Mouse (Mus musculus) liver, postnatal 0 days (tissue): ENCODE results near the gene Ptprf. TPM values are rescaled to one million over a fixed set of nuclear protein-coding genes. Genes with fewer than 3 reads are reported as not detected.

Experiments
- ATAC-seq: fragments of 200-750 bp; cut with Nextera tagmentation; 2 replicates; pipeline ENCODE4 v1.8.0; 2017; ENCODE audit warnings: mild to moderate bottlenecking, moderate library complexity
- DNase-seq: peaks from one replicate; pipeline ENCODE4 v3.0.0-alpha.2; 2016
- H3K27ac ChIP-seq: fragments of 300-500 bp; sonication (generic); 2 replicates; pipeline ENCODE4 v1.5.1; 2014; ENCODE audit warnings: antibody characterized with exemption, moderate library complexity, mild to moderate bottlenecking, low read depth
- H3K27me3 ChIP-seq: fragments of 300-500 bp; sonication (generic); 2 replicates; pipeline ENCODE4 v1.6.1; 2014; ENCODE audit warnings: low read length, control low read depth, mixed read lengths; ENCODE audit not compliant: insufficient read depth
- H3K36me3 ChIP-seq: fragments of 300-500 bp; sonication (generic); replicated peaks from 2 replicates; pipeline ENCODE4 v1.6.1; 2014; ENCODE audit warnings: mild to moderate bottlenecking, control low read depth, low read length, moderate library complexity, mixed read lengths; ENCODE audit not compliant: insufficient read depth
- H3K4me1 ChIP-seq: fragments of 300-500 bp; sonication (generic); 2 replicates; pipeline ENCODE4 v1.6.1; 2014; ENCODE audit warnings: antibody characterized with exemption, mild to moderate bottlenecking, control low read depth; ENCODE audit not compliant: insufficient read depth
- H3K4me2 ChIP-seq: fragments of 300-500 bp; sonication (generic); 2 replicates; pipeline ENCODE4 v1.6.1; 2014; ENCODE audit warnings: low read depth, mild to moderate bottlenecking, low read length, moderate library complexity, mixed read lengths
- H3K4me3 ChIP-seq: fragments of 300-500 bp; sonication (generic); 2 replicates; pipeline ENCODE4 v1.5.1; 2014; ENCODE audit warnings: low read depth, low read length
- H3K9ac ChIP-seq: fragments of 300-500 bp; sonication (generic); replicated peaks from 2 replicates; pipeline ENCODE4 v1.6.1; 2014; ENCODE audit warnings: mild to moderate bottlenecking, moderate library complexity
- H3K9me3 ChIP-seq: fragments of 300-500 bp; sonication (generic); 2 replicates; pipeline ENCODE4 v1.6.1; 2016; ENCODE audit warnings: mild to moderate bottlenecking, control low read depth, low read length, mixed read lengths
- CTCF ChIP-seq: sonication (generic); IDR thresholded peaks from 2 replicates; pipeline ENCODE4 v1.5.1; 2016; ENCODE audit warnings: antibody characterized with exemption, low read depth
- EP300 ChIP-seq: IDR thresholded peaks from 2 replicates; pipeline ENCODE4 v1.6.1; 2016; ENCODE audit warnings: antibody characterized with exemption, low read depth, mild to moderate bottlenecking
- WGBS: fragments of 180-500 bp; shearing (Covaris S2); extraction: QIAGEN DNeasy Blood & Tissue Kit; methylation state at CpG from one replicate; pipeline ENCODE4 v1.1.7; 2014; ENCODE audit not compliant: insufficient replicate concordance; 5-methylcytosine and 5-hydroxymethylcytosine counted together
- polyA plus RNA-seq: library from polyadenylated mRNA; unstranded; fragments of >200 nt; fragmentation: Nextera tagmentation; extraction: Ambion mirVana; gene quantifications from 2 replicates; pipeline ENCODE4 v1.2.1, GENCODE M21; 2015

Gene Ptprf
- polyA plus RNA-seq, 1 experiment from 2014 or later: 11.8 TPM

DNA sequence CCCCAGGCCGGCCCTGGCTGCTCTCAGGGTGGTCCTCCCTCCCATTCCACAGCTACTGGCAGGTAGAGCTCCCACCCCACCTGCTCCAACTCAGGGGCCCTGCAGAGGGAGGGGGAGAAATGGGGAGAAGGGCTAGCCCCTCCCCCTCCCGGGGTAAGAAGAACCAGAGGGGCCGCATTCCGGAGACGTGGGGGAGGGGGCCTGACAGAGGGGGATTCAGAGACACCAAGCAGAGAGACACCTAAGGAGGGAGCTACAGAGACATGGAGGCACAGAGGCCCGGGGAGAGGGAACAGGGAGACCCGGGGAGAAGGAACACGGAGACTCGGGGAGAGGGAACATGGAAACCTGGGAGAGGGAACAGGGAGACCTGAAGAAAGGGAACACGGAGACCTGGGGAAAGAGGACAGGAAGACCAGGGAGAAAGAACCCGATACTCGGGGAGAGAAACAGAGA is 1.2 kb downstream of the Ptprf start:
- peak overlapping the region; percentile 44 for H3K27ac ChIP-seq

DNA sequence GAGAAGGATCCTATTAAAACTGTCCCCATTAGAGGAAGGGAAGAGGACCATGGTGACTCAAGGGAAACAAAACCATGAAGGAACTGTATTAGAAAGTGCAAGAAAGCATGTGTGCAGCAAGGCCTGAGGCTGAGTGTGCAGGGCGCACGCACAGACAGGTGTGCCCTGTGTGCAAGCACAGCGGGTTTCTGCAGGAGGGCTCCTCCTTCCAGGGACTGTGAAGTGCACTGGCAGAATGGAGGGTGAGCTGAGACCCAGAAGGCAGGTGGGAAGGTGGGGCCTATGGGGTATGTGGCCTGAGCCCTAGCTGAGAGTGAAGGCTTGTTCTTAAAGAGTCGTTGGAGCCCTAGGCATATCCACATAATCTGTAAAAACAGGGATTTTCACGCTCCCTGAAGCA is 1.9 kb downstream of the Ptprf start:
- Histone ChIP-seq H3K36me3 (no peaks in the 10 kb centered on the region), H3K27ac (no peak overlapping the region; the same call in 1 of the 2 replicates), H3K9me3 (no peaks in the 10 kb centered on the region), H3K4me2 (peak overlapping the region; percentile 77), H3K4me1 (peaks cover 12% of the 10 kb centered on the region; the same call in 1 of the 2 replicates), H3K4me3 (no peak overlapping the region), H3K9ac (no peak overlapping the region), H3K27me3 (peaks cover 29% of the 10 kb centered on the region)
- DNase-seq: no peak
- WGBS: 59% methylated on average over 5 of the region's 5 CpGs
- no peak for ATAC-seq
- TF ChIP-seq EP300: no peak
- no peak for TF ChIP-seq CTCF

More for the DNA sequence above, 1.2 kb downstream of the Ptprf start:
- TF ChIP-seq EP300 (no peak), CTCF (no peak)
- peak overlapping the region; percentile 65 for H3K4me3 ChIP-seq
- H3K36me3 ChIP-seq: no peaks in the 10 kb centered on the region
- peak overlapping the region; percentile 77 for H3K4me2 ChIP-seq
- DNase-seq: no peak
- peaks cover 12% of the 10 kb centered on the region; the same call in 1 of the 2 replicates for H3K4me1 ChIP-seq
- H3K9me3 ChIP-seq: no peaks in the 10 kb centered on the region
- H3K27me3 ChIP-seq: peaks cover 29% of the 10 kb centered on the region
- WGBS: 12% methylated on average over 12 of the region's 12 CpGs
- ATAC-seq: no peak
- peak overlapping the region; percentile 58 for H3K9ac ChIP-seq

DNA sequence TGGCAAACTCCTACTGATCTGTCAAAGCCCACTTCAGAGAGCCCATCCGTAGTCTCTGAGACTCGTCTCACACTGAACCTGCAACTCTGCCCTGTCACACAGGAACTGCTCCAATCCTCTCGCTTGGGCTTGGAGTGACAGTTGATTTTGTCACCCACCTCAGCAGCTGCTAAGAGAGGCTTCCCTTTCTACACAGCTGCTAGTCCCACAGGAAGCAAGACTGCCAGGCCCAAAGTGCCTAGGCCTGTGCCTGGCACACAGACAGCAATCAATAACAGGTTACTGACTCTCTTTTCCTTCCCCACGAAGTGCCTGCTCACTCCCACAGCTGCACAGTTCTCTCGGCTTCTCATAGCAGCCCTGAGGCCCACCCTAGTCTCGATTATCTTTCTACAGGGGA is 2.7 kb downstream of the Ptprf start:
- H3K9ac ChIP-seq: no peak overlapping the region
- 0 out of 2 replicates have a peak overlapping the region, but pooled peaks have one; percentile 77 for H3K4me2 ChIP-seq
- ATAC-seq (no peak), DNase-seq (no peak)
- H3K4me3 ChIP-seq: no peak overlapping the region
- peaks cover 12% of the 10 kb centered on the region; the same call in 1 of the 2 replicates for H3K4me1 ChIP-seq
- 41% methylated on average over 6 of the region's 6 CpGs for WGBS
- peaks cover 29% of the 10 kb centered on the region for H3K27me3 ChIP-seq
- no peaks in the 10 kb centered on the region for H3K9me3 ChIP-seq
- H3K36me3 ChIP-seq: no peaks in the 10 kb centered on the region
- no peak for TF ChIP-seq CTCF
- TF ChIP-seq EP300: no peak
- H3K27ac ChIP-seq: no peak overlapping the region

DNA sequence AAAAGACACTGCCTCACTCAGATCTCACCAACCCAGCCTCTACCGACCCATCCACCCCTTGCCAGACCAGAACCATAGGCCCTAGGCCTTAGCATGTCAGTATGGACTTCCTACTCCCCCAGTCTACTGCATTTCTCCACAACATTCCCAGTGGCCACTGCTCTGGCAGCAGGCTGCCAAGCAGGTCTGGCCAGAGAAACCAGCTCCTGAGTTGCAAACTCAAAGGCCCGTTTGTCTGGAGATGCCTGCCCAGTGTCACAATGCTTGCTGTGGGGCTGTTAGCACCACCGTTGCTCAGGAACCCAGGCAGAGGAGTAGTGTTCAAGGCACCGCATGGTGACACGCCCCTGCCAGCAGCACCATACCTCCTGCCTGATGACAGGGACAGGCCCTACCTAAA is 5.0 kb downstream of the Ptprf start:
- H3K9ac ChIP-seq: no peak overlapping the region
- ATAC-seq: no peak
- H3K36me3 ChIP-seq: no peaks in the 10 kb centered on the region
- H3K4me2 ChIP-seq: no peak overlapping the region
- no peak overlapping the region for H3K27ac ChIP-seq
- 75% methylated on average over 5 of the region's 5 CpGs for WGBS
- H3K9me3 ChIP-seq: no peaks in the 10 kb centered on the region
- peaks cover 14% of the 10 kb centered on the region for H3K27me3 ChIP-seq
- no peak for DNase-seq
- H3K4me3 ChIP-seq: no peak overlapping the region
- peaks cover 12% of the 10 kb centered on the region; the same call in 1 of the 2 replicates for H3K4me1 ChIP-seq
- TF ChIP-seq EP300 (no peak), CTCF (no peak)

DNA sequence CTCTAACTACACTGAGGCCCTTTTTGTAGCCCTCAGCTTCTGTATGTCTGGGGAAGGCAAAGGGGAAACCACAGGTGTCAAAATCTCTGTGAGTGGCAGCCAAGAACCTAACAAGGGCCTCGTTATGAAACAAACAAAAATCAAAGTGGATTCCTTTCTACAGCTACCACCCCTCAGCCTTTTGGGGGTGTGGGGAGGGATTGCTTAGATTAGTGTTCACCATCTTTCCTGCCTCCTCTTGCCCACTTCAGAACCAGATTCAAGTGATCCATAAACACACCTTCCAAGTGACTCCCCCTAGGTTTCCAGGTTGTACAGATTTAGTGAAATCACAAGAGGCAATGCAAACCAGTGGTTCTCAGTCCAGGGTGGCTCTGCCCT is 9.0 kb downstream of the Ptprf start:
- Histone ChIP-seq H3K36me3 (no peaks in the 10 kb centered on the region), H3K4me2 (no peak overlapping the region), H3K9me3 (no peaks in the 10 kb centered on the region), H3K27me3 (no peaks in the 10 kb centered on the region), H3K4me1 (peaks cover 13% of the 10 kb centered on the region), H3K27ac (no peak overlapping the region), H3K4me3 (no peak overlapping the region), H3K9ac (no peak overlapping the region)
- WGBS: 18% methylated on average over 1 of the region's 1 CpGs
- TF ChIP-seq CTCF (no peak), EP300 (no peak)
- DNase-seq: no peak
- no peak for ATAC-seq

DNA sequence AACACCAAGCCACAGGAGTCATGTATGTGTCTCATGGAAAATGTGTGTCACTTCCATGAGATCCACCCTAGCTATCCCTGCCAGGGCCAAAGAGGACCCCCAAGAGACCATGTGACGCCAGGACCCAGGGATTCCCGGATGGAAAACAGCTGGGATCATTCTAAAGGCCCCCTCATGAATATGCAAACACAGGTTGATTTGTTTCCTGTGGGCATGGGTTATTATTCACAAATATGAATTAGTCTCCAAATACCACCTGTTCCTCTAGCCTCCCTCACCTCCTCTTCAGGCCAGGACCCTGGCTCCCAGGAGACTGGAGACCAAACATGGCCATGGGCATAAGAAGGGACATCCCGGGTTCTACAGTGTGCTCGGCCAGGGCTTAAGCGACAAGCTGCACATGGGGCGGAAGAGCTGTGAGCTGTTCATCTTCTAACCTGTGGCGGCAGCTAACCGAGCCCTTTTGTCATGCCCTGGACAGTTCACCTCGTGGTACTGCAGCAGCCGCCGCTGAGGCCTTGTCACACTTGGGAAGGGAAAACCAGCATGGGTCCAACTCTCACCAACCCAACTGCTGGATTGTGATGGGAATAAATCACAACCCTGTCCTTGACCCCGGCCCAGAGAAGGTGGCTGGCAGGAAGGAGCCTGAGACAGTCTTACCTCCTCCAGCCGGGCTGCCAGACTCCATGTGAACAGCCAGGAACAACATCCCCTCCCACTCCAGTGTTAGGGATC is 9.6 kb downstream of the Ptprf start:
- Histone ChIP-seq H3K27me3 (no peaks in the 10 kb centered on the region), H3K4me3 (no peak overlapping the region), H3K4me1 (peaks cover 17% of the 10 kb centered on the region), H3K4me2 (no peak overlapping the region), H3K9ac (no peak overlapping the region), H3K27ac (no peak overlapping the region), H3K9me3 (no peaks in the 10 kb centered on the region), H3K36me3 (no peaks in the 10 kb centered on the region)
- 65% methylated on average over 13 of the region's 13 CpGs for WGBS
- DNase-seq: no peak
- ATAC-seq: no peak
- TF ChIP-seq EP300 (no peak), CTCF (no peak)
